Mouse (Mus musculus) heart, embryonic 14.5 days (tissue): ENCODE measurements around the gene Kcmf1. TPM values are rescaled to one million over a fixed set of nuclear protein-coding genes. Genes with fewer than 3 reads are reported as not detected.

ENCODE experiments used
- ATAC-seq: fragments of 200-750 bp; cut with Nextera tagmentation; 2 replicates; pipeline ENCODE4 v1.8.0; 2017; ENCODE audit warnings: low read depth, moderate TSS enrichment; ENCODE audit not compliant: insufficient number of reproducible peaks, insufficient read depth, low FRiP score
- H3K27ac ChIP-seq, 2 experiments: fragments of 200-500 bp in 1 of 2; fragments of 300-500 bp in 1 of 2; sonication (generic) in 1 of 2; replicated peaks in 1 of 2; 2 replicates each; pipeline ENCODE4 v1.5.1; 2012 to 2014; ENCODE audit warnings: low read depth in 2 of 2, low read length in 2 of 2, control low read depth in 1 of 2, mild to moderate bottlenecking in 1 of 2, mixed read lengths in 1 of 2; ENCODE audit not compliant: control insufficient read depth in 1 of 2, insufficient read depth in 1 of 2
- H3K27me3 ChIP-seq: fragments of 300-500 bp; sonication (generic); 2 replicates; pipeline ENCODE4 v1.6.1; 2014; ENCODE audit warnings: mild to moderate bottlenecking, low read length, control low read depth; ENCODE audit not compliant: control insufficient read depth, insufficient read depth
- H3K36me3 ChIP-seq: fragments of 300-500 bp; sonication (generic); 2 replicates; pipeline ENCODE4 v1.6.1; 2014; ENCODE audit warnings: mild to moderate bottlenecking, control low read depth, low read length, mixed read lengths; ENCODE audit not compliant: control insufficient read depth, insufficient read depth
- H3K4me1 ChIP-seq, 2 experiments: fragments of 200-500 bp in 1 of 2; fragments of 300-500 bp in 1 of 2; sonication (generic) in 1 of 2; 2 replicates each; pipeline ENCODE4 v1.6.1; 2012 to 2014; ENCODE audit warnings: low read length in 2 of 2, control low read depth in 1 of 2, mixed read lengths in 1 of 2; ENCODE audit not compliant: control insufficient read depth in 2 of 2, insufficient read depth in 2 of 2
- H3K4me2 ChIP-seq: fragments of 300-500 bp; sonication (generic); 2 replicates; pipeline ENCODE4 v1.6.1; 2014; ENCODE audit warnings: mild to moderate bottlenecking, low read length
- H3K4me3 ChIP-seq, 2 experiments: fragments of 200-500 bp in 1 of 2; fragments of 300-500 bp in 1 of 2; sonication (generic) in 1 of 2; 2 replicates each; pipeline ENCODE4 v1.5.1; 2012 to 2014; ENCODE audit warnings: low read length in 2 of 2, mild to moderate bottlenecking in 2 of 2, control low read depth in 1 of 2, low read depth in 1 of 2, moderate library complexity in 1 of 2; ENCODE audit not compliant: control insufficient read depth in 1 of 2, insufficient read depth in 1 of 2
- H3K9ac ChIP-seq: fragments of 300-500 bp; sonication (generic); 2 replicates; pipeline ENCODE4 v1.6.1; 2014; ENCODE audit warnings: mild to moderate bottlenecking, low read length
- H3K9me3 ChIP-seq: fragments of 300-500 bp; sonication (generic); 2 replicates; pipeline ENCODE4 v1.6.1; 2016; ENCODE audit warnings: low read length, control low read depth; ENCODE audit not compliant: control insufficient read depth
- WGBS: fragments of 180-500 bp; shearing (Covaris S2); extraction: QIAGEN DNeasy Blood & Tissue Kit; methylation state at CpG from one replicate; pipeline ENCODE4 v1.1.7; 2014; 5-methylcytosine and 5-hydroxymethylcytosine counted together
- polyA plus RNA-seq: library from polyadenylated mRNA; unstranded; fragments of >200 nt; fragmentation: Nextera tagmentation; extraction: Ambion mirVana; gene quantifications from 2 replicates; pipeline ENCODE4 v1.2.1, GENCODE M21; 2014

The Kcmf1 gene
- polyA plus RNA-seq, 1 experiment from 2014 or later: 62.5 TPM

DNA sequence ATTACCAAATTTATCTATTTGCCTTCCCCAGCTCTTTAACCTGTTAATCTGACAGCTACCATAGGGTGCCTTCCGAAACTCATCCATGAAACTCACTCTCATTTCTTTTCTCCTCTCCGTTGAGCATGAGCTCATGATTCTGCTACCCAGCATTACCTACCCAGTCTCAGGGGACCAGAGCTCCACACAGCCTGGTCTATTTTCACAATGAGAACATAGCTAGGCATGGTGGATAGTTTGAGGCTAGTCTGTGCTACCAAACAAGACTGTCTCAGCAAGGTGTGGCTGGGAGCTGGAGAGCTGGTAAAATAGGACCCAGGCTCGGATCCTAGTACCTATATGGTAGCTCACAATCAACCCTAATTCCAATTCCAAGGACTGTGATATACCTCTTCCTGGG is 17.6 kb downstream of the Kcmf1 start:
- Histone ChIP-seq H3K27ac (peak overlapping the region in 1 of 2 experiments; percentile 6; a peak in 1 of 4 replicates), H3K36me3 (no peaks in the 10 kb centered on the region), H3K9ac (no peak overlapping the region), H3K4me1 (peaks cover 5 to 34% of the 10 kb centered on the region in 2 experiments), H3K27me3 (no peaks in the 10 kb centered on the region), H3K4me3 (no peak overlapping the region), H3K4me2 (no peak overlapping the region), H3K9me3 (no peaks in the 10 kb centered on the region)
- ATAC-seq: no peak
- WGBS: 92% methylated on average over 3 of the region's 3 CpGs

GRCm38 (mm10) chr6:72881619-72881979 is 18.2 kb downstream of the Kcmf1 start:
- H3K4me2 ChIP-seq: peak overlapping the region; percentile 6; the same call in 1 of the 2 replicates
- no peaks in the 10 kb centered on the region for H3K9me3 ChIP-seq
- 48% methylated on average over 1 of the region's 1 CpGs for WGBS
- no peaks in the 10 kb centered on the region for H3K36me3 ChIP-seq
- peak overlapping the region in 1 of 2 experiments; percentile 2; a peak in 1 of 4 replicates for H3K27ac ChIP-seq
- H3K27me3 ChIP-seq: no peaks in the 10 kb centered on the region
- peaks cover 5 to 34% of the 10 kb centered on the region in 2 experiments for H3K4me1 ChIP-seq
- ATAC-seq: no peak
- H3K9ac ChIP-seq: no peak overlapping the region
- H3K4me3 ChIP-seq: no peak overlapping the region

DNA sequence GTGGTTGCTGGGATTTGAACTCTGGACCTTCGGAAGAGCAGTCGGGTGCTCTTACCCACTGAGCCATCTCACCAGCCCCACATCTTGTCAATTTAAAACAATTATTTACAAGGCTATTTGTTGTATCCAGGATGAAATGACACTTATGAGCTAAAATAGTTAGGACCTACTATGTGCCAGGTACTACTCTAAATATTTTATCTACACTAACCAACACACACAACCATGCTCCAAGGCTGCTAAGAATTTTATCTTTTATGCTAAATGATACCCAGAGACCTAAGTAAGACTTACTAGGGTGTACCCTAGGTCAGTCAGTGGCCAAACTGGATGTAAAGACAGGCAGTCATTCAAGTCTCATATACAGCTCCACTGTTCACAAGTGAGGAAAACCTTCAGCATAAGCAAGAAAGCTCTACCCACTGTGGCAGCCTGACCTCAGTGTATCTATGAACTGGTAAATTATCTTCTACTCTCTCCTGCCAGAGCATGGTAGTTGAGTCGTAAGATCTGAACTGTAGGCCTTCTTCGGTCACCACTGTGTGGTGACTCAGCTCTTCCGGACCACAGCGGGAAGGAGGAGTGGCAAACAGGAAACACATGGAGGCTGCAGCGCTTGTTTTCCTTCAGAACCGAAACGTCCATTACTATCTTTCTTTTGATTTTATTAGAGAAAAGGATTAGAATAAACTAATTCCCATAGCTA is 18.7 kb downstream of the Kcmf1 start:
- peak overlapping the region in 1 of 2 experiments; percentile 2; a peak in 2 of 4 replicates for H3K27ac ChIP-seq
- H3K4me3 ChIP-seq: no peak overlapping the region
- H3K4me1 ChIP-seq: peaks cover 5 to 34% of the 10 kb centered on the region in 2 experiments
- no peaks in the 10 kb centered on the region for H3K9me3 ChIP-seq
- peak overlapping the region; percentile 6; the same call in 1 of the 2 replicates for H3K4me2 ChIP-seq
- no peaks in the 10 kb centered on the region for H3K27me3 ChIP-seq
- no peaks in the 10 kb centered on the region for H3K36me3 ChIP-seq
- no peak overlapping the region for H3K9ac ChIP-seq
- 71% methylated on average over 9 of the region's 9 CpGs for WGBS
- no peak; the same call in 1 of the 2 replicates for ATAC-seq

- 85% methylated on average over 6 of the region's 6 CpGs for WGBS
- H3K4me1 ChIP-seq: peaks cover 2 to 19% of the 10 kb centered on the region in 2 experiments; a peak in 3 of 4 replicates
- no peak for ATAC-seq
Observed at GRCm38 (mm10) chr6:72876629-72877028, 23.1 kb downstream of the Kcmf1 start.

DNA sequence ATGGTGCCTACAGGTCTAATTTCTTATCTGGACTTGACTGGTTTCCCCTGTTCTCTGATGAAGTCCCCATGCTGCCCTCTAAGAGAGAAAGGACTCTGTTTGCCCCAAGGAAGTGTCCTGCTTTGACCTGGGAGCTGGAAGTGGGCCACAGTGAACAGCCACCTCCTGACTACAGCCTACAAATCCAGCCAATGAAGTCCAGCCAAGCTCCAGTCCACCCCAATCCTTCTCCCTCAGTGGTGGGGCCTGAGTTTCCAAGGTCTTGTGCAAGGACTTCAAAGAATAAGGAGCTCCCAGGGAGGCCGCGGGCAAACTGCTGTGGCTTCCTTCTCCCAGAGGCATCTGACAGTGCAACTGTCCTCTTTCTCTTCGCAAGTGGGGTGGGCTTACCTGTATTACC is 26.4 kb downstream of the Kcmf1 start:
- Histone ChIP-seq H3K4me2 (no peak overlapping the region), H3K27me3 (no peaks in the 10 kb centered on the region), H3K4me3 (no peak overlapping the region), H3K9me3 (no peaks in the 10 kb centered on the region), H3K9ac (no peak overlapping the region), H3K4me1 (peaks cover 3 to 25% of the 10 kb centered on the region in 2 experiments; a peak in 3 of 4 replicates), H3K27ac (no peak overlapping the region), H3K36me3 (0 out of 2 replicates have a peak, but pooled peaks cover 4% of the 10 kb centered on the region)
- 89% methylated on average over 3 of the region's 3 CpGs for WGBS
- ATAC-seq: no peak

More at GRCm38 (mm10) chr6:72876629-72877028, 23.1 kb downstream of the Kcmf1 start:
- Histone ChIP-seq H3K9me3 (no peaks in the 10 kb centered on the region), H3K27ac (no peak overlapping the region), H3K4me2 (no peak overlapping the region), H3K36me3 (0 out of 2 replicates have a peak, but pooled peaks cover 4% of the 10 kb centered on the region), H3K9ac (no peak overlapping the region), H3K4me3 (no peak overlapping the region), H3K27me3 (no peaks in the 10 kb centered on the region)

DNA sequence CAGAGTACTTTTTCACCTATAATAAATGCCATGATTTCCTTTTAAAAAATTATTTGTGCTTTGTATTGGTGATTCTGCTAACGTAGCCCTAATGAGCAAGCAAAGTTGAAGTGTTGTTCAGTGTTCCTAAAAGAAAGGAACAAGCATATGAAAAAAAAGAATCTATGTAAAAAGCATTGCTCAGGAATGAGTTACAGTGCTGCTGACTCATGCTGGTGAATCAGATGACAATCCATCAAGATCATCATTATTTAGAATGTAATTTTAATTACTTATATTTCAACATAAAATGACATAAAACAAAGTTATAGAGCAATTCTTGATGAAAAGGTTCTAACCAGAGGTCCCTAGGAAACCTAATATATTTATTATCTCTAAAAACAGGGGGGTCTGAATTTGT is 27.5 kb downstream of the Kcmf1 start:
- H3K9me3 ChIP-seq: no peaks in the 10 kb centered on the region
- ATAC-seq: no peak
- H3K4me1 ChIP-seq: peaks cover 3 to 24% of the 10 kb centered on the region in 2 experiments; a peak in 3 of 4 replicates
- 90% methylated on average over 1 of the region's 1 CpGs for WGBS
- H3K36me3 ChIP-seq: 0 out of 2 replicates have a peak, but pooled peaks cover 4% of the 10 kb centered on the region
- H3K27me3 ChIP-seq: no peaks in the 10 kb centered on the region
- H3K4me3 ChIP-seq: no peak overlapping the region
- H3K4me2 ChIP-seq: no peak overlapping the region
- H3K9ac ChIP-seq: no peak overlapping the region
- H3K27ac ChIP-seq: no peak overlapping the region

- no peaks in the 10 kb centered on the region for H3K9me3 ChIP-seq
- no peak overlapping the region for H3K4me3 ChIP-seq
- H3K4me2 ChIP-seq: no peak overlapping the region
- H3K36me3 ChIP-seq: 0 out of 2 replicates have a peak, but pooled peaks cover 4% of the 10 kb centered on the region
- ATAC-seq: no peak
- H3K9ac ChIP-seq: no peak overlapping the region
- peaks cover 3 to 34% of the 10 kb centered on the region in 2 experiments; a peak in 3 of 4 replicates for H3K4me1 ChIP-seq
- no peaks in the 10 kb centered on the region for H3K27me3 ChIP-seq
- H3K27ac ChIP-seq: no peak overlapping the region
- 69% methylated on average over 8 of the region's 8 CpGs for WGBS
Observed at GRCm38 (mm10) chr6:72869601-72870000, 30.2 kb downstream of the Kcmf1 start.
